Mouse (Mus musculus): ENCODE results near the gene Tmem63c. TPM values are rescaled to one million over a fixed set of nuclear protein-coding genes. Genes with fewer than 3 reads are reported as not detected.
A peak's percentile ranks its signal among the peaks of the same experiment; 100 is the strongest.

Tmem63c gene
- polyA plus RNA-seq, 1 experiment from 2014 or later: 1.2 TPM

- Histone ChIP-seq H3K27me3 (ENCODE audit: control insufficient read depth, insufficient read depth, low read length) (peaks cover 5% of the 10 kb centered on the region; the same call in 1 of the 2 replicates), H3K36me3 (ENCODE audit: control insufficient read depth, insufficient read depth, low read length) (no peaks in the 10 kb centered on the region), H3K27ac (ENCODE audit: low read length) (no peak overlapping the region), H3K9ac (ENCODE audit: low read length) (no peak overlapping the region), H3K4me3 (replicated peaks; ENCODE audit: low read length) (no peak overlapping the region), H3K4me2 (ENCODE audit: low read depth, low read length) (no peak overlapping the region), H3K9me3 (replicated peaks; ENCODE audit: control insufficient read depth, low read length) (no peaks in the 10 kb centered on the region), H3K4me1 (ENCODE audit: control insufficient read depth, insufficient read depth, low read length) (no peaks in the 10 kb centered on the region)
- 67% methylated on average over 5 of the region's 5 CpGs for WGBS
- no peak for ATAC-seq (ENCODE audit: insufficient read depth, low FRiP score)
Measured at GRCm38 (mm10) chr12:87031163-87031763, 10.1 kb downstream of the Tmem63c start.

- Histone ChIP-seq H3K4me2 (ENCODE audit: low read depth, low read length) (no peak overlapping the region), H3K9ac (ENCODE audit: low read length) (no peak overlapping the region), H3K9me3 (replicated peaks; ENCODE audit: control insufficient read depth, low read length) (no peaks in the 10 kb centered on the region), H3K4me1 (ENCODE audit: control insufficient read depth, insufficient read depth, low read length) (no peaks in the 10 kb centered on the region), H3K27ac (ENCODE audit: low read length) (no peak overlapping the region), H3K27me3 (ENCODE audit: control insufficient read depth, insufficient read depth, low read length) (no peaks in the 10 kb centered on the region), H3K4me3 (replicated peaks; ENCODE audit: low read length) (no peak overlapping the region), H3K36me3 (ENCODE audit: control insufficient read depth, insufficient read depth, low read length) (no peaks in the 10 kb centered on the region)
- ATAC-seq (ENCODE audit: insufficient read depth, low FRiP score): no peak
- WGBS: 89% methylated on average over 7 of the region's 7 CpGs
Measured at GRCm38 (mm10) chr12:87036631-87037030, 15.5 kb downstream of the Tmem63c start.

GRCm38 (mm10) chr12:87040166-87040565, 19.0 kb downstream of the Tmem63c start:
- no peaks in the 10 kb centered on the region for H3K27me3 ChIP-seq (ENCODE audit: control insufficient read depth, insufficient read depth, low read length)
- H3K27ac ChIP-seq (ENCODE audit: low read length): no peak overlapping the region
- H3K9me3 ChIP-seq (replicated peaks; ENCODE audit: control insufficient read depth, low read length): no peaks in the 10 kb centered on the region
- peaks cover 3% of the 10 kb centered on the region; the same call in 1 of the 2 replicates for H3K4me1 ChIP-seq (ENCODE audit: control insufficient read depth, insufficient read depth, low read length)
- no peak overlapping the region for H3K4me3 ChIP-seq (replicated peaks; ENCODE audit: low read length)
- no peaks in the 10 kb centered on the region for H3K36me3 ChIP-seq (ENCODE audit: control insufficient read depth, insufficient read depth, low read length)
- WGBS: 60% methylated on average over 4 of the region's 4 CpGs
- no peak for ATAC-seq (ENCODE audit: insufficient read depth, low FRiP score)
- no peak overlapping the region for H3K4me2 ChIP-seq (ENCODE audit: low read depth, low read length)
- H3K9ac ChIP-seq (ENCODE audit: low read length): no peak overlapping the region

- 81% methylated on average over 7 of the region's 7 CpGs for WGBS
Measured at GRCm38 (mm10) chr12:87040857-87041256, 19.7 kb downstream of the Tmem63c start.

GRCm38 (mm10) chr12:87042456-87042855, 21.3 kb downstream of the Tmem63c start:
- Histone ChIP-seq H3K4me2 (ENCODE audit: low read depth, low read length) (no peak overlapping the region), H3K36me3 (ENCODE audit: control insufficient read depth, insufficient read depth, low read length) (no peaks in the 10 kb centered on the region), H3K9ac (ENCODE audit: low read length) (no peak overlapping the region), H3K4me1 (ENCODE audit: control insufficient read depth, insufficient read depth, low read length) (peaks cover 3% of the 10 kb centered on the region; the same call in 1 of the 2 replicates), H3K27ac (ENCODE audit: low read length) (no peak overlapping the region), H3K4me3 (replicated peaks; ENCODE audit: low read length) (no peak overlapping the region), H3K27me3 (ENCODE audit: control insufficient read depth, insufficient read depth, low read length) (no peaks in the 10 kb centered on the region), H3K9me3 (replicated peaks; ENCODE audit: control insufficient read depth, low read length) (no peaks in the 10 kb centered on the region)
- no peak for ATAC-seq (ENCODE audit: insufficient read depth, low FRiP score)
- WGBS: 55% methylated on average over 2 of the region's 2 CpGs

More at GRCm38 (mm10) chr12:87040857-87041256, 19.7 kb downstream of the Tmem63c start:
- no peaks in the 10 kb centered on the region for H3K36me3 ChIP-seq (ENCODE audit: control insufficient read depth, insufficient read depth, low read length)
- no peak overlapping the region for H3K4me2 ChIP-seq (ENCODE audit: low read depth, low read length)
- H3K9ac ChIP-seq (ENCODE audit: low read length): no peak overlapping the region
- no peak for ATAC-seq (ENCODE audit: insufficient read depth, low FRiP score)
- no peak overlapping the region for H3K27ac ChIP-seq (ENCODE audit: low read length)
- no peak overlapping the region for H3K4me3 ChIP-seq (replicated peaks; ENCODE audit: low read length)
- no peaks in the 10 kb centered on the region for H3K27me3 ChIP-seq (ENCODE audit: control insufficient read depth, insufficient read depth, low read length)
- H3K4me1 ChIP-seq (ENCODE audit: control insufficient read depth, insufficient read depth, low read length): peaks cover 3% of the 10 kb centered on the region; the same call in 1 of the 2 replicates
- H3K9me3 ChIP-seq (replicated peaks; ENCODE audit: control insufficient read depth, low read length): no peaks in the 10 kb centered on the region

GRCm38 (mm10) chr12:87043221-87043620, 22.1 kb downstream of the Tmem63c start:
- H3K36me3 ChIP-seq (ENCODE audit: control insufficient read depth, insufficient read depth, low read length): no peaks in the 10 kb centered on the region
- no peak overlapping the region for H3K4me3 ChIP-seq (replicated peaks; ENCODE audit: low read length)
- H3K9ac ChIP-seq (ENCODE audit: low read length): no peak overlapping the region
- H3K27ac ChIP-seq (ENCODE audit: low read length): no peak overlapping the region
- no peaks in the 10 kb centered on the region for H3K27me3 ChIP-seq (ENCODE audit: control insufficient read depth, insufficient read depth, low read length)
- H3K9me3 ChIP-seq (replicated peaks; ENCODE audit: control insufficient read depth, low read length): no peaks in the 10 kb centered on the region
- no peak overlapping the region for H3K4me2 ChIP-seq (ENCODE audit: low read depth, low read length)
- peaks cover 3% of the 10 kb centered on the region; the same call in 1 of the 2 replicates for H3K4me1 ChIP-seq (ENCODE audit: control insufficient read depth, insufficient read depth, low read length)
- WGBS: 71% methylated on average over 7 of the region's 7 CpGs
- ATAC-seq (ENCODE audit: insufficient read depth, low FRiP score): no peak

- ATAC-seq (ENCODE audit: insufficient read depth, low FRiP score): peak; percentile 76; the same call in 1 of the 2 replicates
- 12% methylated on average over 5 of the region's 5 CpGs for WGBS
Measured at GRCm38 (mm10) chr12:87044711-87045110, 23.6 kb downstream of the Tmem63c start.

GRCm38 (mm10) chr12:87047536-87047935, 26.4 kb downstream of the Tmem63c start:
- no peaks in the 10 kb centered on the region for H3K27me3 ChIP-seq (ENCODE audit: control insufficient read depth, insufficient read depth, low read length)
- H3K9me3 ChIP-seq (replicated peaks; ENCODE audit: control insufficient read depth, low read length): no peaks in the 10 kb centered on the region
- WGBS: 55% methylated on average over 3 of the region's 3 CpGs
- no peaks in the 10 kb centered on the region for H3K36me3 ChIP-seq (ENCODE audit: control insufficient read depth, insufficient read depth, low read length)
- no peak overlapping the region for H3K9ac ChIP-seq (ENCODE audit: low read length)
- no peak overlapping the region for H3K4me2 ChIP-seq (ENCODE audit: low read depth, low read length)
- no peak overlapping the region for H3K4me3 ChIP-seq (replicated peaks; ENCODE audit: low read length)
- H3K4me1 ChIP-seq (ENCODE audit: control insufficient read depth, insufficient read depth, low read length): peaks cover 3% of the 10 kb centered on the region; the same call in 1 of the 2 replicates
- no peak overlapping the region for H3K27ac ChIP-seq (ENCODE audit: low read length)
- no peak for ATAC-seq (ENCODE audit: insufficient read depth, low FRiP score)

More at GRCm38 (mm10) chr12:87044711-87045110, 23.6 kb downstream of the Tmem63c start:
- Histone ChIP-seq H3K36me3 (ENCODE audit: control insufficient read depth, insufficient read depth, low read length) (no peaks in the 10 kb centered on the region), H3K4me3 (replicated peaks; ENCODE audit: low read length) (no peak overlapping the region), H3K4me1 (ENCODE audit: control insufficient read depth, insufficient read depth, low read length) (peaks cover 3% of the 10 kb centered on the region; the same call in 1 of the 2 replicates), H3K9me3 (replicated peaks; ENCODE audit: control insufficient read depth, low read length) (no peaks in the 10 kb centered on the region), H3K4me2 (ENCODE audit: low read depth, low read length) (no peak overlapping the region), H3K27ac (ENCODE audit: low read length) (no peak overlapping the region), H3K9ac (ENCODE audit: low read length) (no peak overlapping the region), H3K27me3 (ENCODE audit: control insufficient read depth, insufficient read depth, low read length) (no peaks in the 10 kb centered on the region)

GRCm38 (mm10) chr12:87052661-87053321, 31.7 kb downstream of the Tmem63c start:
- WGBS: 24% methylated on average over 16 of the region's 16 CpGs
- no peak overlapping the region for H3K4me3 ChIP-seq (replicated peaks; ENCODE audit: low read length)
- no peak overlapping the region for H3K9ac ChIP-seq (ENCODE audit: low read length)
- H3K27me3 ChIP-seq (ENCODE audit: control insufficient read depth, insufficient read depth, low read length): no peaks in the 10 kb centered on the region
- H3K9me3 ChIP-seq (replicated peaks; ENCODE audit: control insufficient read depth, low read length): no peaks in the 10 kb centered on the region
- H3K4me2 ChIP-seq (ENCODE audit: low read depth, low read length): no peak overlapping the region
- no peaks in the 10 kb centered on the region for H3K36me3 ChIP-seq (ENCODE audit: control insufficient read depth, insufficient read depth, low read length)
- no peak overlapping the region for H3K27ac ChIP-seq (ENCODE audit: low read length)
- no peaks in the 10 kb centered on the region for H3K4me1 ChIP-seq (ENCODE audit: control insufficient read depth, insufficient read depth, low read length)
- peak; percentile 44; the same call in 1 of the 2 replicates for ATAC-seq (ENCODE audit: insufficient read depth, low FRiP score)
